Mouse (Mus musculus): Measurements from ENCODE around the gene Tmem120a. TPM values are rescaled to one million over a fixed set of nuclear protein-coding genes. Genes with fewer than 3 reads are reported as not detected.

The Tmem120a gene
- total RNA-seq, 1 experiment from 2014 or later = 7.7 TPM

- ATAC-seq (replicated peaks in 1 of 2; ENCODE audit: insufficient read depth in 1 of 2, low FRiP score in 2 of 2, low TSS enrichment in 1 of 2, low read depth in 1 of 2, poor library complexity in 2 of 2, severe bottlenecking in 2 of 2) = no peak
Observed at GRCm38 (mm10) chr5:135720121-135720520, 24.1 kb downstream of the Tmem120a start.

DNA sequence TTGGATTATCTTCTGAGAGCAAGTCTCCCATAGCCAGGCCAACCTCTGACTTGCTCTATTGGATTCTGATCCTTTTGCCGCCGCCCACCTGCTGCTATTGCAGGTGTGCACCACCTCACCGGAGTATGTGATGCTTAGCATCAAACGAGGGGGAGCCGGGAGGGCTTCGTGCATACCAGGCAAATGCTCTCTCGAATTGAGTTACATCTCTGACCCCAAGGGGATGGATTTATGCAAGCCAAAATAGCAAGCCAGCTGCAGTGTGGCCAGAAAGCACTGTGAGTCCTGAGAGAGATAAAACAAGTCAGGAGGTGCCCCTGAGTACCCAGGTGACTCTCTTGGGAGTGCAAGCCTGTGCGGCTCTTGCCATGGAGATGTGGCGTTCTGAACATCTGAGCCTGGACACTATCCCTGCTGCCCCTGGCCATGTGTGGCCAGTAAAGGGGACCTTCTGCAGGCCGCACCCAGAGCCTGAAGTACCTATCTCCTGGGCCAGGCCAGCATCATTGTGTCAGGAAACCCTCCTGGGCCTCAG is 24.6 kb downstream of the Tmem120a start:
- no peak for ATAC-seq (replicated peaks in 1 of 2; ENCODE audit: insufficient read depth in 1 of 2, low FRiP score in 2 of 2, low TSS enrichment in 1 of 2, low read depth in 1 of 2, poor library complexity in 2 of 2, severe bottlenecking in 2 of 2)

DNA sequence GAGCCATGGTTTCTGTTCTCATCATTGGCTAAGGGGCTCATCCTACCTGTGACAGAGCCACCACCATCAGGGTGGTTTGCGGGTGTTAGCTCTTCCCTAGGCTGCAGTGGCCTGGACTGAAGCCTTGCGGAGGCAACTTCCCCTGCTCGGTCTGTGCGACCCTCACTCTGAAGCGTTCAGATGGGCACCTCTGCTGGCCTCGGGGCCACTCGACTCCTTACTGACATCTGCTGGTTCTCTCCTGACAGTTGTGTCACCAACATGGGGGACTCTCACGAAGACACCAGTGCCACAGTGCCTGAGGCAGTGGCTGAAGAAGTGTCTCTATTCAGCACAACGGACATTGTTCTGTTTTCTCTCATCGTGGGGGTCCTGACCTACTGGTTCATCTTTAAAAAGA is 28.6 kb downstream of the Tmem120a start:
- ATAC-seq (replicated peaks in 1 of 2; ENCODE audit: insufficient read depth in 1 of 2, low FRiP score in 2 of 2, low TSS enrichment in 1 of 2, low read depth in 1 of 2, poor library complexity in 2 of 2, severe bottlenecking in 2 of 2) = no peak

- ATAC-seq (replicated peaks in 1 of 2; ENCODE audit: insufficient read depth in 1 of 2, low FRiP score in 2 of 2, low TSS enrichment in 1 of 2, low read depth in 1 of 2, poor library complexity in 2 of 2, severe bottlenecking in 2 of 2) = peak; percentile 94 to 96
Observed at GRCm38 (mm10) chr5:135713441-135714218, 30.6 kb downstream of the Tmem120a start.

GRCm38 (mm10) chr5:135712803-135713202 is 31.4 kb downstream of the Tmem120a start:
- no peak for ATAC-seq (replicated peaks in 1 of 2; ENCODE audit: insufficient read depth in 1 of 2, low FRiP score in 2 of 2, low TSS enrichment in 1 of 2, low read depth in 1 of 2, poor library complexity in 2 of 2, severe bottlenecking in 2 of 2)

GRCm38 (mm10) chr5:135711582-135712355 is 32.5 kb downstream of the Tmem120a start:
- no peak for ATAC-seq (replicated peaks in 1 of 2; ENCODE audit: insufficient read depth in 1 of 2, low FRiP score in 2 of 2, low TSS enrichment in 1 of 2, low read depth in 1 of 2, poor library complexity in 2 of 2, severe bottlenecking in 2 of 2)

- peak in 1 of 2 experiments; percentile 33; a peak in 1 of 4 replicates for ATAC-seq (replicated peaks in 1 of 2; ENCODE audit: insufficient read depth in 1 of 2, low FRiP score in 2 of 2, low TSS enrichment in 1 of 2, low read depth in 1 of 2, poor library complexity in 2 of 2, severe bottlenecking in 2 of 2)
Observed at GRCm38 (mm10) chr5:135710599-135711214, 33.5 kb downstream of the Tmem120a start.

DNA sequence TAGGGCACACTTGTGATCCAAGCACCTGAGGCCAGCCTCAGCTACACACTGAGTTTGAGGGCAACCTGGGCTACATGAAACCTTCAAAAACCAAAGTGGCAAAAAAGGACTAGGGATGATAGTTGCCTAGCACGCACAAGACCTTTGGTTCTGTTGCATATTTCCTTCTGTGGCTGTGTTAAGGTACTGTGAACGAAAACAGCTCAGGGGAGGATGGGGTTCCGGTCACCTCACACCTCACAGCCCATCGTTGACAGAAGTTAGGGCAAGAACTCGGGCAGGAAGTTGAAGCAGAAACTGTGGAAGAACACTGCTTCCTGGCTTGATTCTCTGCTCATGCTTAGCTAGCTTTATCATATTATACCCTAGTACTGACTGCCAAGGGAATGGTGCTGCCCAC is 34.5 kb downstream of the Tmem120a start:
- no peak for ATAC-seq (replicated peaks in 1 of 2; ENCODE audit: insufficient read depth in 1 of 2, low FRiP score in 2 of 2, low TSS enrichment in 1 of 2, low read depth in 1 of 2, poor library complexity in 2 of 2, severe bottlenecking in 2 of 2)

- peak; percentile 81 to 84 for ATAC-seq (replicated peaks in 1 of 2; ENCODE audit: insufficient read depth in 1 of 2, low FRiP score in 2 of 2, low TSS enrichment in 1 of 2, low read depth in 1 of 2, poor library complexity in 2 of 2, severe bottlenecking in 2 of 2)
Observed at GRCm38 (mm10) chr5:135707855-135708254, 36.4 kb downstream of the Tmem120a start.

DNA sequence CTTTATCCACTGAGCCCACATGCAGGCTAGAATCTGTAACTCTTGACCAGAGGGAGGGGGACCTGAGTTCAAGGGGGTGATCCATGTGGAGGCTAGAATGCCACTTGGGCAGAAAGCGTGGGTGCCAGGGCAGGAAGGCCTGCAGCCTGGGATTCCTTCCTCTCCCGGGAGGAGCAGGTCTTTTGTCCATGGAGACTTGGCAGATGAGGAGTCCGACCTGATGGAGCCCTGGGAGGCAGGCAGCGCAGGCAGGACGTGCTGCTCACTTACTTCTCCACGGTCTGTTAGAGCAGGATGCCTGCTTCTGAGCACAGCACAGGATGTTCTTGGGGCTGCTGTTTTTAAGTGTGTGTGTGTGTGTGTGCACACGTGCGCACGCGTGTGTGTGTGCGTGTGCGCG is 37.2 kb downstream of the Tmem120a start:
- no peak for ATAC-seq (replicated peaks in 1 of 2; ENCODE audit: insufficient read depth in 1 of 2, low FRiP score in 2 of 2, low TSS enrichment in 1 of 2, low read depth in 1 of 2, poor library complexity in 2 of 2, severe bottlenecking in 2 of 2)

GRCm38 (mm10) chr5:135705383-135705782 is 38.9 kb downstream of the Tmem120a start:
- no peak for ATAC-seq (replicated peaks in 1 of 2; ENCODE audit: insufficient read depth in 1 of 2, low FRiP score in 2 of 2, low TSS enrichment in 1 of 2, low read depth in 1 of 2, poor library complexity in 2 of 2, severe bottlenecking in 2 of 2)

DNA sequence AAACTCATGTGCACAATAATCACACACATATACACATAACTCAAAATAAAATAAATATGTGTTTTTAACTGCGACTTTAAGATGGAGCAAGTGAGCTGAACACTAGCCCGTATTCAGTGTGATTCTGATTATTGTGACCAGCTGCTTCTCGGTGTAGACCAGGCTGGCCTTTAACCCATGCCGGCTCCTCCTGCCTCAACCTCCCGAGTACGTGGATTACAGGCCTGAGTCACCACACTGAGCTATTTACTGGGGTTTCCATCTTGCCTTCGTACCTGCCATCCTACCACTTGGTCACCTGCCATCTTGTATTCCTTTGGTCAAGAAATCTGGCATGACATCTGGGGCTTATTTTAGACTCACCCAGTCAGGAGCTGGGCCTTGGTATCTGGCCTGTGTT is 40.8 kb downstream of the Tmem120a start:
- ATAC-seq (replicated peaks in 1 of 2; ENCODE audit: insufficient read depth in 1 of 2, low FRiP score in 2 of 2, low TSS enrichment in 1 of 2, low read depth in 1 of 2, poor library complexity in 2 of 2, severe bottlenecking in 2 of 2) = no peak

DNA sequence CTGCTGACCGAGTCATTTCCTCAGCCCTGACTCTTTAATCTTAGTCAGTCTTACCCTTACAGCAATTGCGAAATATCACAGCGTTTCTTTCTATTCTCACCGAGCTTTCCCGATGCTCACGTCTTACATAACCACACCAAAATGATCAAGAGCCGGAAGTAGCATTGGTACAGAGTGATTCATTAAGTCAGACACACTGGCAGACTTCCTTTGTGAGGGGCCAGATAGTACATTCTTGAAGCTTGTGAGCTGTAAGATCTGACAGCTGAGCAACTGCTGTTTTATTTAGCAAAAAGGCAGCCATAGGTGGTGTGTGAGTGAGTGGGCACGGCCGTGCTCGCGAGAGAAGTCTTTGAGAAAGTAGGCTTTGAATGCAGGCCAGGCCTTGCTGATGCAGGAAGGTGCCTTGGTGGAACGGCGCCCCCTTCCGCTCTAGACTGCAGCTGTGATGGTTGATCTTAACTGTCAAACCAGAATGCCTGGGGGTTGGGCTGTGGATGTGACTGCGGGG is 41.5 kb downstream of the Tmem120a start:
- ATAC-seq (replicated peaks in 1 of 2; ENCODE audit: insufficient read depth in 1 of 2, low FRiP score in 2 of 2, low TSS enrichment in 1 of 2, low read depth in 1 of 2, poor library complexity in 2 of 2, severe bottlenecking in 2 of 2) = peak; percentile 84 to 86

- no peak for ATAC-seq (replicated peaks in 1 of 2; ENCODE audit: insufficient read depth in 1 of 2, low FRiP score in 2 of 2, low TSS enrichment in 1 of 2, low read depth in 1 of 2, poor library complexity in 2 of 2, severe bottlenecking in 2 of 2)
Observed at GRCm38 (mm10) chr5:135702190-135702589, 42.1 kb downstream of the Tmem120a start.

GRCm38 (mm10) chr5:135701601-135702000 is 42.6 kb downstream of the Tmem120a start:
- ATAC-seq (replicated peaks in 1 of 2; ENCODE audit: insufficient read depth in 1 of 2, low FRiP score in 2 of 2, low TSS enrichment in 1 of 2, low read depth in 1 of 2, poor library complexity in 2 of 2, severe bottlenecking in 2 of 2) = no peak

- ATAC-seq (replicated peaks in 1 of 2; ENCODE audit: insufficient read depth in 1 of 2, low FRiP score in 2 of 2, low TSS enrichment in 1 of 2, low read depth in 1 of 2, poor library complexity in 2 of 2, severe bottlenecking in 2 of 2) = no peak
Observed at GRCm38 (mm10) chr5:135697711-135698111, 46.5 kb downstream of the Tmem120a start.

DNA sequence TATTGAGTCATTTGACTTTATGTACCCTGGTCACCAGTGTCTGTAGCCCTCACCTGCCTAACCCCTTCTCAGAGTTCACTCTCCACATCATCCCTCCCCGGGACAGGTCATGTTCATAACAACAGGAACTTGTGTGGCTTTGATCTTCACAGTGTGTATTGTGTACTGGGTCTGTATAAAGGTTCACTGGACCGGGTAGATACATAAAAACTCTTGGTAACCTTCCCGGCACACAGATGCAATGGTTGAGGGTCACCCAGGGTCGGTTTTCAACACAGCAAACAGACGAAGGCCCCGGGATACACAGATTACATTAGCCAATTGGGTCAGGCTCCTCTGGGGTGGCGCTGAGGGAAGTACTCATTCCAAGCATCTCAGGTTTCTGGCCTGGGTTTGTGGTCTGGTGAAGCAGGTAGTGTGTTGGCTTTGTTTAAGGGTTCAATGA is 48.9 kb downstream of the Tmem120a start:
- no peak for ATAC-seq (replicated peaks in 1 of 2; ENCODE audit: insufficient read depth in 1 of 2, low FRiP score in 2 of 2, low TSS enrichment in 1 of 2, low read depth in 1 of 2, poor library complexity in 2 of 2, severe bottlenecking in 2 of 2)
